Mouse (Mus musculus): Measurements from ENCODE around the gene Larp1b. TPM values are rescaled to one million over a fixed set of nuclear protein-coding genes. Genes with fewer than 3 reads are reported as not detected.
"Not testable (repeated sequence)": the region's sequence is repeated elsewhere in the genome, so short reads cannot be mapped to it uniquely, and the experiment has no call there.

Larp1b gene
- total RNA-seq (2014; fragmentation: Nextera tagmentation) (45.1 and 46.2 TPM in 2 replicates), total RNA-seq (2017) (87.9 and 89.4 TPM in 2 replicates)

GRCm38 (mm10) chr3:40949170-40949902 lies at the start of gene Larp1b:
Larp1b (plus strand) TSS chr3:40949828.
- ATAC-seq (replicated peaks; ENCODE audit: low FRiP score, low TSS enrichment, poor library complexity, severe bottlenecking) = peak; percentile 92

GRCm38 (mm10) chr3:40902443-40902842 lies 47.2 kb upstream of the Larp1b start, which contains the start of gene 1700034I23Rik:
1700034I23Rik (minus strand) TSS chr3:40902543.
- not testable (repeated sequence) for ATAC-seq (replicated peaks; ENCODE audit: low FRiP score, low TSS enrichment, poor library complexity, severe bottlenecking)

- ATAC-seq (replicated peaks; ENCODE audit: low FRiP score, low TSS enrichment, poor library complexity, severe bottlenecking) = no peak
Measured at GRCm38 (mm10) chr3:40938189-40938588, 11.4 kb upstream of the Larp1b start.

- no peak for ATAC-seq (replicated peaks; ENCODE audit: low FRiP score, low TSS enrichment, poor library complexity, severe bottlenecking)
Measured at GRCm38 (mm10) chr3:40938592-40938991, 11.0 kb upstream of the Larp1b start.

DNA sequence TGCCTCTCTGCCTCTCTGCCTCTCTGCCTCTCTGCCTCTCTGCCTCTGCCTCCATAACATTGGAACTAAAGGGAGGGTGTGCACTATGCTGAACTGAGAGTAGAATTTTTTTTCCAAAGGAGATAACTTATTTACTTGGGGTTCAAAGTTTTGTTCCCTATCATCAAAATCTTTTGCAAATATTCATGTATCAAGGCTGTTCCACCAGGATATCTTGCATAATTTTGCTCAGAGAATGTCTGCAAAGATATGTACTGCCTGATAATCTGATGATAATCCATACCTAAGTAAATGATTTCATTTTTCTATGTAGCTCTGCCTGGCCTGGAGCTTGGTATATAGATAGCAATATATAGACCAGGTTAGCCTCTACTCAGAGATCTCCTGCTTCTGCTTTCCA lies 10.6 kb upstream of the Larp1b start:
- no peak for ATAC-seq (replicated peaks; ENCODE audit: low FRiP score, low TSS enrichment, poor library complexity, severe bottlenecking)

- ATAC-seq (replicated peaks; ENCODE audit: low FRiP score, low TSS enrichment, poor library complexity, severe bottlenecking) = no peak
Measured at GRCm38 (mm10) chr3:40949903-40950600, 424 bp downstream of the Larp1b start.

GRCm38 (mm10) chr3:40950601-40951201 lies 1.1 kb downstream of the Larp1b start:
- ATAC-seq (replicated peaks; ENCODE audit: low FRiP score, low TSS enrichment, poor library complexity, severe bottlenecking) = peak; percentile 47

DNA sequence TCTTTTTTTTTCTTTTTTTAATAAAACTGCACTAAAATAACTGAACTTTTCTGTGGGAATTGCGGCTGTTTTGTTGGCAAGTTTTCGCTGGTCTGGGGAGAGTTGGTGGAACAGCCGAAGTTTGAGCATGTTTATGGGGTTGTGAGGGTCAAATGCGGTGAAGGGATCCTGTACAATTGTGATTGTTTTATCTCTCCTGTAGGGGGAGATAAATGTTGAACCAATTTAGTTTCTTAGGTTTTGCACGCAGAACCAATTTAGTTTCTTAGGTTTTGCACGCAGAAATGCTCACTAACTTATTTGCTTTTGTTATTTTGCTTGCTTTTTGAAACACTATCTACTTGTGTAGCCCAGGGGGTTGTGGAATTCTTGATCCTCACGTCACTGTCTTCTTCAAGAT lies 1.7 kb downstream of the Larp1b start:
- peak; percentile 36; the same call in 1 of the 2 replicates for ATAC-seq (replicated peaks; ENCODE audit: low FRiP score, low TSS enrichment, poor library complexity, severe bottlenecking)

GRCm38 (mm10) chr3:40952606-40953005 lies 3.0 kb downstream of the Larp1b start:
- no peak for ATAC-seq (replicated peaks; ENCODE audit: low FRiP score, low TSS enrichment, poor library complexity, severe bottlenecking)

DNA sequence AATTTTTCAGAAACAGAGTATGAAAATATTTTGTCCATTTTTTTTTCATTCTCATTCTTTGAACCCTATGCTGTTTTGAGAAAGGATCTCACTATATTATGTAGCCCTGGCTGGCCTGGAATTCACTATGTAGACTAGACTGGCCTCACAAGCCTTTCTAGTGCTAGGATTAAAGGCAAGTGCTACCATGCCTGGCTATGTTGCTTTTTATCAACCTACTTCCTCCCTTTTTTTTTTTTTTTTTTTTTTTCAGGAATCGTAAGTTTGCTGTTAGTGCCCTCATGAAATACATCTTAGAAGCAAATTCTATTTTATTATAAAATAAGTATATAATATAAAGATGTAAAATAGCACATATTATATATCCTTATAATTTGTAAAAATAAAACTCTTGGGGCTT lies 5.2 kb downstream of the Larp1b start:
- no peak for ATAC-seq (replicated peaks; ENCODE audit: low FRiP score, low TSS enrichment, poor library complexity, severe bottlenecking)

- ATAC-seq (replicated peaks; ENCODE audit: low FRiP score, low TSS enrichment, poor library complexity, severe bottlenecking) = peak; percentile 41; the same call in 1 of the 2 replicates
Measured at GRCm38 (mm10) chr3:40958831-40959230, 9.2 kb downstream of the Larp1b start.

DNA sequence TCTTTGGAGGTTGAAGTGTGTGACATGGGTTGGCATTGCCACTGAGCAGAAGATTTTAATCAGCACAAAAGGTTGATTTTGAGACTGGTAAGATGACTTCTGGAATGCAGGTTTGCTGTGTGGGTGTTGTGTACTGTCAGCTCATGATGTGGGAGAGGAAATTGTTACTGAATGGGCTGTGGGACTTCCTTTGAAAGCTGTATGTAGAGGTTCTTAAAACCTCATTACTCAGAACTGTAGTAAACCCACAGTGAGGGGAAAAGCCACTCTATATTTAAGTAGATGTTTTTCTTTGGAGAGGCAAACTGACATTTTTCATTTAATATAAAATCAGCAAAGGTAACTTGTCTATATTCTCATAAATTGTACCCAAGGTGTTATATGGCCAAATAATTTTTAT lies 31.1 kb downstream of the Larp1b start:
- no peak for ATAC-seq (replicated peaks; ENCODE audit: low FRiP score, low TSS enrichment, poor library complexity, severe bottlenecking)

DNA sequence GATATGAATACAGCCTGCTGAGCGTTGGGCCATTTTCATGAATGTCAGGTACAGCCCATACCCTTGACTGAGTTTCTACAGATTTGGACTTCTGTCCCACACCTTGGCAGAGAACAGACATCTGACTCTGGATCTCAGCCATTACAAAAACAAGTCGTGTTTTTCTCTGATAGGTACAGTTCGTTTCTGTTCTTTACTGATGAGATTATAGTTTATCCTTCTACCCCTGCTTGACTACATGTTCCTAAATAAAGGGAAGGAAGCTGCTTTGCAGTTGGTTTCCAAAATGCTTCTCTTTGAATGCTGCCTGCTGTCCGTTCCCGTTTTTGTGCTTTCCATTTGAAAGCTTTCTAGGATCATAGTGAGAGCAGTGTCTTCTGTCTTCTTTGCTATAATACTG lies 37.9 kb downstream of the Larp1b start:
- ATAC-seq (replicated peaks; ENCODE audit: low FRiP score, low TSS enrichment, poor library complexity, severe bottlenecking) = peak; percentile 47

DNA sequence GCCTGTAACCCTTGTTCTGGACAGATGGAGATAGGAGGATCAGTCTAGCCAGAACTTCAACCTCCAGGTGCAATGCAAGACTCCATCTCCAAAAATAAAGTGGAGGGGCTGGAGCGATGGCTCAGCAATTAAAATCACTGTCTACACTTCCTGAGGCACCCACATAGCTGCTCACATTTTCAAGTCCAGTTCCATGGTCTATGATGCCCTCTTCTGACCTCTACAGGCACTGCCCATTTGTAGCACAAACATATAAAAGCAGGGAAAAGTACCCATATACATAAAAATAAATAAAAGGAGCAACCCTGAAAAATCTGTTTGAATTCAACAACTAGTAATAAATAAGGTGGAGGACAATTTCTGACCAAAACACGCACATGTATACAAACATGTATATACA lies 39.1 kb downstream of the Larp1b start:
- ATAC-seq (replicated peaks; ENCODE audit: low FRiP score, low TSS enrichment, poor library complexity, severe bottlenecking) = 0 out of 2 replicates have a peak, but pooled peaks have one; percentile 30

DNA sequence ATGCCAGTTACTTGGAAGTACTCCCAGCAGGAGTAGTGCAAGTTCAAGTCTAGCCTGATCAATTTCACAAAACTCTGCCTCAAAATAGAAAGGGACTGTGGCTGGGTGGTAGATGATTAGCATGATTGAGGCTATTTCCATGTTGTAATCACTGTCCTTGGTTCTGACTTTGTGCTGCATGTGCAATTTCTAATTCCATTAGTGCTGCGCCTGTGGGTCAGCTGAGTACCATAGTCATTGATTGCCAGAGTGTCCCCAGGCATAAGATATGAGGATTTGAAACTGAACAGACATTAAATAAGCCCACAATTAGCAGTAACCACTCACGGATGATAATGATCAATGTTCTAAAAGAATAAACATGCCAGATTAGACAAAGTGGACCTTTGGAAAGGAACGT lies 41.9 kb downstream of the Larp1b start:
- ATAC-seq (replicated peaks; ENCODE audit: low FRiP score, low TSS enrichment, poor library complexity, severe bottlenecking) = no peak

DNA sequence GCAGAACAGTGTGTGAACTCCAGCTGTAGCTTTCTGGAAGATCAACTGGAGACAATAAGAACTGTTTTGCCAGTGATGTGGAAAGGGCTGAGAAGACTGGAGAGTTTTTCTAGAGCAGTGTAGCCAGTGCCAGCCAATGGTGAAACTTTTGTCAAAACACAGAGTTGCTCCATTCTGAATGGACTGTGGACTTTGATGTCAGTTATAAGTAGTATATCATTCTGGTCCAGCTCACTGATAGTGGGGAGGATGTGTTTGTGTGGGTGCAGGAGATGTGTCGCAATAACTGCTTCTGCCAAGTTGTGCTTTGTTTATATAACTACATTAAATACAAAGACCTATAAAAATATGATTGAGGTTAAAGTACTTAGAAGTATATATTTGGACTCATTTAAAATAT lies 45.5 kb downstream of the Larp1b start:
- no peak for ATAC-seq (replicated peaks; ENCODE audit: low FRiP score, low TSS enrichment, poor library complexity, severe bottlenecking)

DNA sequence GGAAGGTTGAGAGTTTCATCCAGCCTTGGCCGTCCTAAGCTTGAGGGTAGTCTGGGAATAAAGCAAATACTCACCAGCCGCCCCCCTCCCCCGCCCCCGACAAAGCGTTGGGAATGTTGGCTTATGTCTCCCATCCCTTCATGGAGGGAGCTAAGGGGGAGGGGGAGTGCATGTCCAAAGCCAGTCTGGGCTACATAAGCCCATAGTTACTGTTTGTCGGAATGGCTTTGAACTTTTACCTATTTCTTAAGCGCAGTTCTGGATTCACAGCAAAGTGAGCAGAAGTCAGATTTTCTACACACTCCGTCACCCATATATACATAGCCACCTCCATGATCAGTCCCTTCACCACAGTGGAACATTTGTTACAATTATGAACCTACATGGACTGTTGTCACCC lies 59.7 kb downstream of the Larp1b start:
- no peak for ATAC-seq (replicated peaks; ENCODE audit: low FRiP score, low TSS enrichment, poor library complexity, severe bottlenecking)

GRCm38 (mm10) chr3:41009990-41010389 lies 60.4 kb downstream of the Larp1b start:
- ATAC-seq (replicated peaks; ENCODE audit: low FRiP score, low TSS enrichment, poor library complexity, severe bottlenecking) = no peak

DNA sequence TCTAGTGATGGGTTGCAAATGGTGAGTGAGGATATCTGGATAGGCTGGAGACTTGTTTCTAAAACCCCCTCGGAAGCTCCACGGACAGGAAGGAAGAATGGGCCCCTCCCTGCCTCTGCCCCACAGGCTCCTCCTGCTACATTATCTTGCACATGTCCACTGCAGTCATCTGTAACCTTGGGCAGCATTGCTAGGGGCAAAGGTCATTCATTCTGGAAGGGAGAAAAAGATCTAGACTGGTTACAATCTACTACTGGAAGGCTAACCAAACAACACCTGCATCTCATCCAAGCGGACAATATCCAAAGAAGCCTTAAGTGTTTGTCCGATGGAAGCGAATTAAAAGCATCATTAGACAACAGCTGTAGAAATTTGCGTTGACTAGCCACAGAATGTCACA lies 61.1 kb downstream of the Larp1b start:
- ATAC-seq (replicated peaks; ENCODE audit: low FRiP score, low TSS enrichment, poor library complexity, severe bottlenecking) = no peak

DNA sequence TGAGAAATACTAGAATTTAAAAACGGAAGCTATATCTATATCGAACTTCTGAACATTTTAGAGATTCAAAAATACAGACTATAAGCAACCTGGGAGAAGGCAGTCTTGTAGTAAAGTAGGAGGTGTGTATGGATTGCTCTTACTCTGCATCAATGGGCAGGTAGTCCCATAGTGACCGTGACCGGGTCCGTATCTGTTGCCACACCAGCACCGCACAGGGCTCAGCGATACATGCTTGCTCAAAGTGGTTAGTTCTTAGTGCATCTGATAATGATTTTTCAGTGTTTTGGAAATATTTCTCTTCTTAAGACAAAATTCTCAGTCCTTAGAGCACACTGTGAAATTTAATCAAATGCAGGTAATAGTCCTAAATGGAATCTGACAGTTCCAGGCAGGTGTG lies 62.8 kb downstream of the Larp1b start:
- no peak for ATAC-seq (replicated peaks; ENCODE audit: low FRiP score, low TSS enrichment, poor library complexity, severe bottlenecking)

Measured in megakaryocyte-erythroid progenitor cell, adult 5-6 weeks (primary cell).